Mouse (Mus musculus): Measurements from ENCODE around the gene Apol9a.

Gene Apol9a

DNA sequence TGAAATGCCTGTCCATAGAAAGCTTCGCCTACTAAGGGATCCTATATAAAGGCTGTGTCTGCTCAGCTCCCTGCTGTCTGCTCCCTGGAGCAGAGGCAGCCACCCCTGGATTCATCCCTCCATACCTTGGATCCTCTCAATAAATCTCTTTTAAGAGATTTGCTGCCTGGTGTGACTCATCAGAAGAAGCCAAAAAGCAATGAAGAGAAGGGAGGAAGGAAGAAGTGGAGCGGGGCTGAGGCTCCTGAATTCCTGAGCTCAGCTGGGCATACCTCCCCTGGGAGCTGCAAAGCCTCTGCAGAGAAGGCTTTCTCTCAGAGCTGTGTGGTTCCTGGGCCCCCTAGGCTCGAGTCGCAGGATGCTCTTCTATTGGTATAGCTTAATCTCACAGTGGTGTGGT, 31.0 kb downstream of the Apol9a start:
- peak; percentile 58 for DNase-seq (ENCODE audit: extremely low read depth, insufficient read length, low spot score)

DNA sequence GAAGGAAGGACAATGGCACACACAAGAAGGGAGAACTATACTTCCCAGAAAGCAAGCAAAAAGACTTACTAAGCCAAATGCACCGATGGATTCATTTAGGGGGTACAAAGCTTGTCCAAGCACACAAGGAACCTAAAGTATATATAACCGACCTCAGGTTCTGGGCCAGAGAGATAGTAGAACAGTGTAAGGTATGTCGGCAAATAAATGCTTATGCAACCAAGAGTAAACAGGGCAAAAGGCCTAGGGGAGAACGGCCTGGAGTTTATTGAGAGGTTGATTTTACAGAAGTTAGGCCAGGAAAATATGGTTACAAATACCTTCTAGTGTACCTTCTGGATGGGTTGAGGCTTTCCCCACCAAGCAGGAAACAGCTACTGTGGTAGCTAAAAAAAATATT, 33.5 kb downstream of the Apol9a start:
- DNase-seq (ENCODE audit: extremely low read depth, insufficient read length, low spot score), result no peak

DNA sequence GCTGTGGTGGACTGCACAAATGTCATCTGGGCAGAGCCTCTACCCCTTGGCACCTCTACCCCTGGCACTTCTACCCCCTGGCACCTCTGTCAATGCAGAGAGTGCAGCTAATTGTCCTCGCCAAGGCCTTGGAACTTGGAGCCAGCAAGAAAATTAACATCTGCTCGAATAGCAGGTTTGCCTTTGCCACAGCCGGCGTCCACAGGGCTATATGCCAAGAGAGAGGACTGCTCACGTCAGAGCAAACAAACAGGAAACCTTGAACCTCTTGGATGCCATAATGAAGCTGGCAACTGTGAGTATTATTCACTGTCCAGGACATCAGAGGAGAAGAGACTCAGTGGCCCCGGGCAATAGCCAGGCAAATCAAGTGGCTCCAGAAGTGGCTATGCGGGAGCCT, 34.0 kb downstream of the Apol9a start:
- DNase-seq (ENCODE audit: extremely low read depth, insufficient read length, low spot score), result peak; percentile 65

DNA sequence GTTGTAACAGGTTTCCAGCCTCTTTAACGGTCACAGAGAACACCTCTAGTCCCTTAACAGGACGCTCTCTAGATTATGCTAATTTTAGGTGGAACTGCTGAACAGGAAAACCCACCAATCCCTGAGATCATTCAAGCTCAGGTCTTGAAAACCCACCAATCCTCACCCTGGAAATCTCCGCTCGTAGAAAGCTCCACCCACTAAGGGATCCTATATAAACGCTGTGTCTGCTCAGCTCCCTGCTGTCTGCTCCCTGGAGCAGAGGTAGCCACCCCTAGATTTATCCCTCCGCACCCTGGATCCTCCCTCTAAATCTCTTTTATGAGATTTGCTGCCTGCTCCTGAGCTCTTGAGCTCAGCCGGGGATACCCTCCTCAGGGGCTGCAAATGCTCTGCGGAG, 40.3 kb downstream of the Apol9a start:
- no peak for DNase-seq (ENCODE audit: extremely low read depth, insufficient read length, low spot score)

DNA sequence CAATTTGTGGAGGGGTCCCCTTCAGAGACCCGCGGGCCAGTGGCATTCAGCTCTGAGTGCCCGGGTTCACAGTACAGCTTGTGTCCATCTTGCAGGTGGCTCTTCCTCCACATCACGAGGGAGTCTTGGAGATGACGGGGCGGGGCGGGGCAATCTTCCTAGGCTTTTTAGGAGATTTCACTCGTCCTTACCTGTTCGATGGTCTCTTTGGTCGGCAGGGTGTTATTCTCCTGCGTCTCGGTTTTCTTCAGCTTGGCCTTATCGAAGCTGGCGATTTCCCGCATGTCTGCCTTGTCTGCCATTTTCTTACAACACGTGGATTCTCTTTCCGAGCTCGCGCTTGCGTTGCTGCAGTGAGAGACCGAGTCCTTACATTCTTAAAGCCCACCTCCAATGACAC, 41.0 kb downstream of the Apol9a start:
- DNase-seq (ENCODE audit: extremely low read depth, insufficient read length, low spot score), result no peak

DNA sequence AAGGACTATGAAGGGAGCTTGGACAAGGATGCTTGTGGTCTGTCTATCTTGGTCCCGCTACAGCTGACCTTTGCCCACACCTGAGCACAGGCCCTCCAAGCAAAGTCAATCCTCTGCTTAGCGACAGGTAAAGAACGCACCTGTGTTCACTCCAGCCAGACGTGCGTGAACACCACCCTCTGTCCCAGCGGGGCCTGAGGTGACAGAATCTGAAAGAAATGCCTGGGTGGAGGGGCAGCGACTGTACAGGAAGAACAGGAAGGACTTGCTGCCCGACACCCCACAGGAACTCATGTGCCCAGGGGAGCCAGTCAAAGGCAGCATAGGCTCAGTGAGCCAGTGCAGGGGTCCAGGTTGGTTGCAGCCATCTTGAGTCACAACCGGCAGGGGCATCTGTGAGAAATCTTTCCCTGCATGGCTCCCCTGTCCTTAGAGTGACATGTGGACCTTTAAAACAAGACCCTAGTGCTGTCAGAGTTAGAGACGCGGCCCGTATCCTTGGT, 42.1 kb downstream of the Apol9a start:
- no peak for DNase-seq (ENCODE audit: extremely low read depth, insufficient read length, low spot score)

DNA sequence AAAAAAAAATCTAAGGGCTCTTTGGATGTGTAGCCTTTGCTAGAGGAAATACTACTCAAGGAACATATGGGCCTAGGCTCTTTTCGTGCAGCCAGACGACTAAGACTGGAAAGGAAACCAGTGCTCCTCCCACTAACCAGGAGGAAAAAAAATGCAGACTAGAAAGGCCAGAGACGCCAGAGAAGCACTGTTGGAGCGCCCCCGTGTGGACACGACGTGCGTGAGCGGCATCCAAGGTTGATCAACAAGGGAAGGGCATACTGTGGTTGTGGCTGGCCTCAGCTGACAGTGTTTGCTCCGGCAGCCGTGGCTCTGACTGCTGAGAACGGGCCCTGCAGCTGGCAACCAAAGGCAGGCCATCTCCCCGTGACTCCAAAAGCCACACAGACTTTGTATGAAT, 42.8 kb downstream of the Apol9a start:
- DNase-seq (ENCODE audit: extremely low read depth, insufficient read length, low spot score), result peak; percentile 83

DNA sequence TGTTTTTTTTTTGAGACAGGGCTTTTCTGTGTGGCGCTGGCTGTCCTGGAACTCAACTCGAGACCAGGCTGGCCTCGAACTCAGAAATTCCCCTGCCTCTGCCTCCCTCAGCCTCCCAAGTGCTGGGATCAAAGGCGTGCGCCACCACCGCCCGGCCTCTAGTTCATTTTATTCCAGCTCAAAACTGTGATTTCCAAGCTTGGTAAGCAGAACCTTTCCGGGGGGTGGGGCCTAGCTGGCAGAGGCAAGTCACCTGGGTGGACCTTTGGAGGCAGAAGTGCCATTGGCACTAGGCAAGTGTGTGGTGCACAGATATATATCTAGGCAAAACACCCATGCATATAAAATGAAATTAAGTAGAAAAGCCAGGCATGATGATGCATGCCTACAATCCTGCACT, 43.4 kb downstream of the Apol9a start:
- peak; percentile 80 for DNase-seq (ENCODE audit: extremely low read depth, insufficient read length, low spot score)

DNA sequence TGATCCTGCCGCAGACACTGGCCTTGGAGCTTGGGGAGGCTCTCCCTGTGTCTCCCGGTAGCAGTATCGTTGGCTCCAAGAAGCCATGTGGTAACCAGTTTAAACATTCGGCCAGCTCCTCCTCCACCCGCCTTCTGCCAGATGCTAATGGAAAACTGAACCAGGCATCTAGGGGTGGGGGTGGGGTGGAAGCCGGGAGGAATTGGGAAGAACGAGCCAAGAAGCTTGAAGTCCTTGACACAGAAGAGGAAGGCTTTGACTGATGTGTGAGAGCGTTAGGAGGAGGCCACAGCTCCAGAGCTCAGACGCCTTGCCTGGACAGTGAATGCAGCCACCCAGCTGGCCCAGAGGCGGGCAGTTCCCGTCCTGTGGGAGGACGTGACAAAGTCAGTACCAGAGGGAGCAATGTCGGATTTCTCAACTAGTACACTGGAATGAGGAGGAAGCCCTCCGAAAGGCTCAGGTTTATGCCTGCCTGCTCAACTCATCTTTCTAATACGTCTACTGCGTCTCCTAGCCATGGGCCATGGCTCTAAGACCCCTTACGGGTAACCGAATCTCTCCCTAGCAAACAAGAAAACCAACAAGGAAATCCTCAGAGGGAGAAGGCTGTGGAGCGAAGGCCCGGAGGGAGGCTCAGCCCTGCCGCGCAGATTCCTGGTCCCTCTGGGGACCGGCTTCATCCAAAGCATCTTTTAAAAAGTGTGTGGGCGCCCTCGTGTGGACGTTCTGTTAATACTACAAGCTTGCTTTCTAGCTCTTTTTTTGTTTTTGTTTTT, 44.0 kb downstream of the Apol9a start:
- peak; percentile 90 for DNase-seq (ENCODE audit: extremely low read depth, insufficient read length, low spot score)

DNA sequence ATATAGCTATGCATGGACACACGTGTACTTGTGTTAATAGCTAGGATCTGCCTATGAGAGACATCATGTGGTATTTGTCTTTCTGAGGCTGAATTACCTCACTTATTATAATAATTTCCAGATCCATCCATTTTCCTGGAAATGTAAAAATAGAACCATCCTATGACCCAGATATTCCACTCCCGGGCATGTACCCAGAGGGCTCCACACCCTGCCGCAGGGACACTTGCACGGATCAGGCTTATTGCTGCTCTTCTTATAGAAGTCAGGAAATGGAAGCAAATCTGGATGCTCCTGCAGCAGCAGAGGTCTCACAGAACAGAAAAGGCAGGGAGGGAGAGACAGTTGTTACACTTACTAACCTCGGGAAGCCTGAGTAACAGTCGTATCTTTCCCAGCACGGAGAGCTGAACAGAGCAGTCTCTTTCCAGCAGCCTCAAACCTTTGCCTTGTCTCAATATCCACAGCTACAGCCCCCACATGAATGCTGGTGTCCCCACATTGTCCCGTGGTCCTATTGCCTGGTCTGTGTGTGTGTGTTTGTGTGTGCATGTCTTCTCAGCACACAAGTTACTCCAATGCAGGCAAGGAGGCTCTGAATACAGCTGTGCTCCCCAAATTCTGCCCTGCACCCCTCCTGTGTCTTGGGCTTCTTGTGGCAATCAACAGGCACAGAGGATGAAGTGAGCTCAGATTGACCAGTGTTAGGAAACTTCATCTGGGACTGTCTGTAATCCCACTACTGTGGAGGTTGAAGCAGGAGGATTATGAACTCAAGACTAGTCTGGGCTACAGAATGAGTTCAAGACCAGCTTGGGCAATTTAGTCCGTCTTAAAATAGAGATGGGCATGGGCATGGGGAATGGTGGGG, 45.0 kb downstream of the Apol9a start:
- DNase-seq (ENCODE audit: extremely low read depth, insufficient read length, low spot score), result peak; percentile 27

DNA sequence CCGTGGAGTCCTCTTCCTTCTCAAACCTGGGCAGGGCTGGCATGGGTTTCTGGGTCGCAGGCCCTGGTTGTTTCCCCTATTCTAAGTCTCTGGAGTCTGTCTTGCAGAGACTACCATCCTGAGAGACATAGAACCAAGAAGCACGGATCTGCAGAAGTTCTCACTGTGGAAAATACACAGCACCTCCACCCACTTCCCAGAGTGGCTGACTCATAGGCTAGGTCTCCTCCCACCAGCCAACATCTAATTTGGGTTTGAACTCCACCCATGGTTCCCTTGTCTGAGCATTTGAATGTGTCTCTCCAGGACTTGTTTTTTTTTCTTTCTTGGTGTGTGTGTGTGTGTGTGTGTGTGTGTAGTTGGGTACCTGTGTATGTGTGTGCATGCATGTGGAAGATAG, 46.9 kb downstream of the Apol9a start:
- peak; percentile 52 for DNase-seq (ENCODE audit: extremely low read depth, insufficient read length, low spot score)

DNA sequence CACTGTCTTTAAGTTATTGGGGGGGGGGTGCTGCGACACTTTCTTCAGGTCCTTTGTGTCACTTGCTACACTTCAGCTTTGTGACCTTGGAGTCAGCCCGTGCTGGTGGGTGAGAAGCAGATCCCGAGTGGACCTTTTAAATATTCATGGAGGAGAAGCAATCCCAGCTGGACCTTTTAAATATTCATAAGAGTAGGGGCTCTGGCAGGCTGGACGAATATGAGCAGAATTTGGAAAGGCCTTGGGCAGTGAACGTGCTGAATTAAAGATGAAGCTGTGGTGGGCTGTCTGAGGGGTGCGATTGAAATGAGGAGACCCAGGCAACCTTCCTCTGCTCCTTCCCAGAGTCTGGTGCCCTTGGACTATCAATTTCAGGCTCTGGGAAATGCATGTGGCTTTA, 47.4 kb downstream of the Apol9a start:
- no peak for DNase-seq (ENCODE audit: extremely low read depth, insufficient read length, low spot score)

DNA sequence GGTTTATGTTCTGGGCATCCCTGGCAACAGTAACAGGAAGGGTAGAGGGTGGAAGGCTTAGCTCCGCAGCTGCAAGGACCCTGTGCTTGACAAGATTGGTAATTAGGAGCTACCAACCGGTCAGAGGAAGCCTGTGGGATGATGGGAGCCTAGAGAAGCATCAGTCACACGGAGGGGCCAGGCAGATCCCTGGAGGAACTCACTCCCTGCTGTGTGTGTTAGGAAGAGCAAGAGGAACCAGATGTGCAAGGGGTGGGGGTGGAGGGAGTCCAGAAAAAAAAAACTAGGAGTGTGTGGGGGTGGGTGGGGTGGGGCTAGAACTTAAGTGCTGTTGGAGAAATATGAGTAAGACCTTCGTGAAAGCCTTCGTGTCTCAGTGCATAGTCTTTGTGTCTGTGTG, 48.0 kb downstream of the Apol9a start:
- no peak for DNase-seq (ENCODE audit: extremely low read depth, insufficient read length, low spot score)

DNA sequence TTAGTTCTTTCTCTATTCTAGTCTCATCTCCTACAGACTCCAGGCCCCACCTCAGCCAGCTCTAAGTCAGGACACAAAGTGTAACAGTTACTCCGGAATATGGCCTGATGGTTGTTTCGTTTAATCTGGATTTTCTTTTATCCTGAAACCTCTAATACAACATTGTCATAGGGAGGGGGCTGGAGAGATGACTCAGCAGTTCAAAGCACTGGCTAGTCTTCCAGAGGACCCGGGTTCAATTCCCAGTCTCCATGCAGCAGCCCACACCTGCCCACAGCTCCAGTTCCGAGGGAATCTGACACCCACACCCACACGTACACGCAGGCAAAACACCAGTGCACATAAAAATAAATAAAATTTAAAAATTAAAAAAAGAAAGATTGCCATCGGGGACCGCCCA, 51.0 kb downstream of the Apol9a start:
- DNase-seq (ENCODE audit: extremely low read depth, insufficient read length, low spot score), result no peak

DNA sequence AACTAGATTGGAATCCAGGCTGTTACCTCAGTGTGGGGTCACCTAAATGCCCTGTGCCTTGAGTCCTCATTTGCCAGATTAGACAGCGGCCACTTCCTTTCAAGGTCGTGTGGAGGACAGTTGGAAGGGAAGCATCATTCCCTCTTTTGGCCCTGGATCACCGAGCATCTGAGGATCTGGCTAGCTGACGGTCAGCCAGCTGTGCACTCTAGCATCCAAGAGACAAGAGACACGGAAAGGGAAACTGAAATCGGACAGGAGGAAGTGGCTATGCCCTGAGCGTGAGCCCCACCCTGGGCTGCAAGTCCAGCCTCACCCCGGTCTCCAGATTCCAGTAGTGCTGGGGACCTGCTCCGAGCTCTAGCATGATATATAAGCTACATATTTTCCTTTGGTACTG, 51.4 kb downstream of the Apol9a start:
- DNase-seq (ENCODE audit: extremely low read depth, insufficient read length, low spot score), result peak; percentile 43

DNA sequence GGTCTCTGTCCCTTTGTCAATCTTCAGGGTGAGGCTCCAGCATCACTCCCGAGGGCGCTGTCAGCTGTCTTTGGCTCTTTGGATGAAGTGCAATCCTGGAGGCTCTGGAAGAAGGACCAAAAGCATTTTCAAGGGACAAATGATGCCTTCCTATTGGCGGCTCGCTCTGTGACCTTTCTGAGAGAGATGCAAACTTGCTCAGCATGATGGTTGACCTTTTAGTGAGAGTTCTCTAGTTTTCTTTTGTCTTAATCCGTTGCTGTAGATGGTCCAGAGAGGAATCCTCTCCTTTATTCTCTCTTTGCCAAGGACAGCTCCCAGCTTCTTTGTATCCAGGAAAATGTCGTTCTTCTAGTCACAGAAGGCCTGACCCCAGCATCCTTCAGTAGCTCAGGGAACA, 51.9 kb downstream of the Apol9a start:
- no peak for DNase-seq (ENCODE audit: extremely low read depth, insufficient read length, low spot score)

DNA sequence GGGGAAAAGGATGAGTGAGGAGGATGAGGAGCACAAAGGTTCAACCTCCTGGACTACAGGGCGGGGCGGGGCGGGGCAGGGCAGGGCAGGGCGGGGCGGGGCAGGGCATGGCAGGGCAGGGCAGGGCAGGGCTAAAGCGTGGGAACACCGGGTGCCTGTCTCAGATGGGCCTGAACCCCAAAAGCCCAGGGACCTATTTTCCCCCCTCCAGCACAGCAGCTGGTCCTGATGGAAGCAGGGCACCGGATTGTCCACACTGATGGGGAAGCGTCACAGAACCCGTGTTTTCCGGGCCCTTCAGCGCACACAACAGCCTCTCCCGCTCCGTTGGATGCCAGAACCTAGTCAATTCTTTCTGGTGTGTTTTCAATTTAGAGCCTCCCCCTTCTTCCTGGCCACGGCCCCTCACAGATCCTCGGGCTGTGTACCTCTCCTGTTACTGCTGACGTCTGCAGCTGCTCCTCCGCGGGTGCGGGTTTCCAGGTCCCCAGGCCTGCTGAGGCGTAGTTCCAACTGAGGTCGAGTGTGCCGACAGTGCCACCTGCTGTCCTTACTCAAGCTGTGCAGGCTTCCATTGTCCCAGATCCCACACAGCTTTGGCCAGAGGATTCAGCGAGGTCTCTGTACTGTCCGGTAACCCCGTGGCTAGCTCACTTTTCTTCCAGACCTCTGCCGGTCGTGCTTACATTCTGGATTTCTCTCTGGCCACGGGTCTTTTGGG, 52.5 kb downstream of the Apol9a start:
- peak; percentile 76 for DNase-seq (ENCODE audit: extremely low read depth, insufficient read length, low spot score)

DNA sequence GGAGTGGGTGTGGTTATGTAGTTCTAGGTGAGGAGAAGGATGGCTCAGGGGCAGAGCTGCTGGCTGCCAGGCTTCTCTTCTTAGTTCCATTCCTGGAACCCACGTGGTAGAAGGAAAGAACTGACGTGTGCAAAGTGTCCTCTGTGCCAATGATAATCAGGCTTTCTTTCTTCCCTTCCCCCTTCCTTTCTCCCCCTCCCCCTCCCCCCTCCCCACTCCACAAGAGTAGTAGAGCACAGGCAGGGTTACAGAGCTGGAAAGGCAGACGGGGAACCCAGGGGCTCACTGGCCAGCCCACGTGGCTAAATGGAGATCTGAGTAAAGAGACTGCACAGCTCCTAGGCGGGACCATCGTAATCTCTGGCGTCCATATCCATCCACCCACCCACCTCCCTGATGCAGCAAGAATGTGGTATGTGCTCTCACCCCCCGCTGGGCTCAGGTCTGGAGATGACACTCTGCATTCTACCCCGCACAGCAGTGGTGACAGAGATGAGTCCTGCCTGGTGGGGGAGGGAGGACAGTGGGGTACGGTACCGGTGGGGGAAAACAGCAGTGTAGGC, 54.6 kb downstream of the Apol9a start:
- DNase-seq (ENCODE audit: extremely low read depth, insufficient read length, low spot score), result no peak

DNA sequence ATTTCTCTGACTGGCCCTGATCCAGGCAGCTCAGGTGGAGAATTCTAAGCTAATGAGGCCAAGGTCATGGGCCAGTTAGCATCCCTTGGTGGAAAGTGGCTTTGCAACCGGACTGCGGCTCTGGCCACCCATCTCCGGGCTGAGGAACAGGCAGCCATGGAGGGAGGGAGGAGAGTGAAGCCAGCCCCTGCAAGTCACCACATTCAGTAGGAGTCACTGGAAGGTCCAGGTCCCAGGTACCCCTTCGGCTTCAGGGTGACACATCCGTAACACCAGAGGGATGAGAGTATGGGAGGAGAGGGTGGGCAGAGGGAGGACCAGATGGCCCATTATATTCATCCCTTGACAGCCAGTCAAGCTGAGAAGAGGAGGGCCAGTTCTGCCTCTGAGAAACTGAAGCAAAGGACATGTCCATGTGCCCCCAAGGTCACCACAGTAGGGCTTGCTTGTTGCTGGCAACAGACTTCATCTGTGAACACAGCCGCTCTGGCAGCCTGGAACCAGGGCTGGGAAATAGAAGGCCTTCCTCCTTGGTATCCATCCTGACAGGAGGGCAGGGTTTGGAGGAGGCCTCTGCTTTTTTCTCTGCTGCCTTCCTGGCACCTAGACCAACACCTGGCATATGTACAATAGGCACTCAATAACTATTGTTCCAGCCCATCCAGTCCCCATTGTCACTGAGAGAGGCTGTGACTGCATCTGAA, 55.9 kb downstream of the Apol9a start:
- DNase-seq (ENCODE audit: extremely low read depth, insufficient read length, low spot score), result no peak

DNA sequence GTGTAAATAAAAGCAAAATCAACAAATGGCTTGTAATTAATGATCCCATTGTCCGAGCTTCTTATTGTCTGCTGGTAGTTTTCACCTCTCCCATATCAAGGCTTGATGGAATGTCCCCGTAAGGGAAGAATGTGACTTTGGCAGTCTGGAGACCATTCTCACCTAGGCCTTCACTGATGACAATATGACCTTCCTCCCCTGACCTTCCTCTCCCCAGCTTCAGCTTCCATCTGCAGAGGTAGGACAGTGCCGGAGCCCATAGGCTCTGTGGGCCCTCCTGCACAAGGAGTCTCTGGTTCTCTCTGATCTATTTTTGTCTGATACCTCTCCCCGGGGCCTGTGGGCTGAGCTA, 56.5 kb downstream of the Apol9a start:
- no peak for DNase-seq (ENCODE audit: extremely low read depth, insufficient read length, low spot score)

Data from 3134 (cell line).